Mouse (Mus musculus): ENCODE measurements at regions not wholly inside any gene's neighbourhood (a gene's known extent, or its start where the extent isn't known, plus 50 kb on each side); places are given as distances from the start of the nearest gene placed in this dataset.

- TF ChIP-seq CTCF (IDR thresholded peaks at IDR 0.05; ENCODE audit: low read depth) (no peak), EP300 (IDR thresholded peaks at IDR 0.05; ENCODE audit: low read depth) (no peak)
These were observed 347.7 kb downstream of the Sox4 start for GRCm38 (mm10) chr13:28605833-28606232.
